In the genomic region with DNA sequence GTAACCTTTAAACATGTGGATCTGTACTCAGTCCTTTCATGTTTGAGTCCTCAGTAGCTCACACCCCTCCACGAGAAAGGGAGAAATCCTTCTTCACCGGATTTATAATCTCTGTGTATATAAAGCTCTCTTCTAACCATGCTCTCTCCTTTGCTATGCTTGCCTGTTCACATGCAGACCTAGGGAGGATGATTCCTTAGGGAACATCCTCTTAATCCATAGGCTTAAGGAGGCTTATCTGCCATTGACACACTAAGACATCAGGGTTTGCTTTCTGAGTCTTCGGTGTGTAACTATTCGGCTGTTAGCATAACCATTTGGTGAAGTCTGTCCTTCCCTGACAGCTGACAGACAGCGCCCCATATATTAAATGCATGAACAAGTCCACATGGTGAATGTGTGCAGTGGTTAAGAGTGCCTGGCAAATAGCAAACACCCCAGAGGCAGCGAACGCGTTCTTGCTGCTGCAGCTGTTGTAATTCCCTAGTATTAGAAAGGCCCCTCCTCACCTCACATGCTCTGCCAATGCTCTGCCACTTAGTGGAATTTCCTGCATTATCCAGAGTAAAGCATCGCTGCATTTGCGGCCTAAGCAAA, we compare ENCODE assay signal across 21 mouse cellular contexts.
DNase-seq lines count a peak whose midpoint lies in the region; ATAC-seq and TF ChIP-seq lines count a peak whose summit lies in the region.
"Had no signal": no experiment of that assay in that cellular context is flagged by ENCODE, and none has a peak within 500 bp of the region (broad histone marks: within the 10 kb centered on the region; RNA-seq: fewer than 3 reads in every experiment).

No protein-coding gene starts in this region.

- no peaks in the 10 kb centered on the region for H3K36me3 ChIP-seq in midbrain, embryonic 12.5 days
- no peaks in the 10 kb centered on the region for H3K36me3 ChIP-seq in midbrain, embryonic 11.5 days (ENCODE audit: control insufficient read depth, insufficient read depth, low read length)
- no peaks in the 10 kb centered on the region for H3K36me3 ChIP-seq in embryonic facial prominence, embryonic 15.5 days
- H3K36me3 ChIP-seq in limb, embryonic 14.5 days (ENCODE audit: control insufficient read depth, insufficient read depth, low read length) = no peaks in the 10 kb centered on the region
- H3K36me3 ChIP-seq: heart, embryonic 10.5 days; hindbrain, embryonic 12.5 days had no signal

- 55% methylated on average over 10 of the region's 10 CpGs for WGBS in midbrain, embryonic 12.5 days
- WGBS in midbrain, embryonic 11.5 days = 56% methylated on average over 10 of the region's 10 CpGs
- 45% methylated on average over 10 of the region's 10 CpGs for WGBS in embryonic facial prominence, embryonic 15.5 days
- WGBS in limb, embryonic 14.5 days = 48% methylated on average over 10 of the region's 10 CpGs

- DNase-seq in midbrain, embryonic 11.5 days (ENCODE audit: low spot score, missing footprints) = no peak
- no peak for DNase-seq in limb, embryonic 14.5 days (ENCODE audit: low spot score)
- peak; percentile 63 for DNase-seq in retina, postnatal 1 day
- DNase-seq in adipocyte (ENCODE audit: low spot score) = no peak
- DNase-seq in ovary, postnatal 36 days (ENCODE audit: low spot score) = no peak
- DNase-seq: adrenal gland, adult 8-10 months; cerebellum, adult 11-12 months; cerebellum, adult 9-10 months; cerebellum, postnatal 25 days; forebrain, postnatal 0 days; gastrocnemius, postnatal 25 days; heart, adult 18-20 months; heart, postnatal 10 days; heart, postnatal 4 days had no signal

- H3K27me3 ChIP-seq in midbrain, embryonic 12.5 days = no peaks in the 10 kb centered on the region; the same call in 1 of the 2 replicates
- H3K27me3 ChIP-seq in midbrain, embryonic 11.5 days (ENCODE audit: control insufficient read depth, insufficient read depth, low read length) = no peaks in the 10 kb centered on the region
- H3K27me3 ChIP-seq in embryonic facial prominence, embryonic 15.5 days = no peaks in the 10 kb centered on the region
- H3K27me3 ChIP-seq in limb, embryonic 14.5 days (ENCODE audit: control insufficient read depth, insufficient read depth, low read length) = no peaks in the 10 kb centered on the region
- H3K27me3 ChIP-seq: forebrain, embryonic 13.5 days; hindbrain, embryonic 12.5 days had no signal

- H3K4me2 ChIP-seq in midbrain, embryonic 12.5 days (replicated peaks) = no peak overlapping the region
- no peak overlapping the region for H3K4me2 ChIP-seq in midbrain, embryonic 11.5 days
- no peak overlapping the region for H3K4me2 ChIP-seq in embryonic facial prominence, embryonic 15.5 days (replicated peaks)
- H3K4me2 ChIP-seq in limb, embryonic 14.5 days (replicated peaks; ENCODE audit: low read depth, low read length, severe bottlenecking) = no peak overlapping the region
- H3K4me2 ChIP-seq: forebrain, embryonic 13.5 days; hindbrain, embryonic 12.5 days had no signal

- peaks cover 4% of the 10 kb centered on the region; the same call in 1 of the 2 replicates for H3K4me1 ChIP-seq in midbrain, embryonic 12.5 days
- no peaks in the 10 kb centered on the region for H3K4me1 ChIP-seq in midbrain, embryonic 11.5 days (ENCODE audit: control insufficient read depth, insufficient read depth, low read length)
- H3K4me1 ChIP-seq in embryonic facial prominence, embryonic 15.5 days = peaks cover 5% of the 10 kb centered on the region; the same call in 1 of the 2 replicates
- peaks cover 8% of the 10 kb centered on the region; the same call in 1 of the 2 replicates for H3K4me1 ChIP-seq in limb, embryonic 14.5 days (ENCODE audit: control insufficient read depth, insufficient read depth, low read length)
- H3K4me1 ChIP-seq: forebrain, embryonic 13.5 days; heart, embryonic 10.5 days had no signal

- H3K9ac ChIP-seq in midbrain, embryonic 12.5 days (replicated peaks) = no peak overlapping the region
- no peak overlapping the region for H3K9ac ChIP-seq in midbrain, embryonic 11.5 days (ENCODE audit: low read length)
- no peak overlapping the region for H3K9ac ChIP-seq in embryonic facial prominence, embryonic 15.5 days
- H3K9ac ChIP-seq in limb, embryonic 14.5 days (ENCODE audit: low read depth, low read length, severe bottlenecking) = no peak overlapping the region
- H3K9ac ChIP-seq: forebrain, embryonic 13.5 days; forebrain, postnatal 0 days; hindbrain, embryonic 12.5 days had no signal

- no peaks in the 10 kb centered on the region for H3K9me3 ChIP-seq in midbrain, embryonic 12.5 days
- no peaks in the 10 kb centered on the region for H3K9me3 ChIP-seq in midbrain, embryonic 11.5 days (ENCODE audit: control insufficient read depth, low read length)
- no peaks in the 10 kb centered on the region for H3K9me3 ChIP-seq in embryonic facial prominence, embryonic 15.5 days (replicated peaks)
- H3K9me3 ChIP-seq in limb, embryonic 14.5 days (ENCODE audit: control insufficient read depth, low read length) = no peaks in the 10 kb centered on the region
- H3K9me3 ChIP-seq: forebrain, embryonic 13.5 days; heart, embryonic 10.5 days; hindbrain, embryonic 12.5 days had no signal

- no peak overlapping the region for H3K4me3 ChIP-seq in midbrain, embryonic 12.5 days
- no peak overlapping the region for H3K4me3 ChIP-seq in midbrain, embryonic 11.5 days (ENCODE audit: low read depth, low read length)
- no peak overlapping the region for H3K4me3 ChIP-seq in embryonic facial prominence, embryonic 15.5 days (replicated peaks)
- no peak overlapping the region for H3K4me3 ChIP-seq in limb, embryonic 14.5 days (replicated peaks; ENCODE audit: low read length)
- H3K4me3 ChIP-seq: forebrain, embryonic 13.5 days; heart, embryonic 10.5 days; hindbrain, embryonic 12.5 days had no signal

- peak; percentile 41; the same call in 1 of the 2 replicates for ATAC-seq in midbrain, embryonic 12.5 days (ENCODE audit: low FRiP score, low read depth)
- ATAC-seq in midbrain, embryonic 11.5 days (ENCODE audit: low FRiP score) = no peak; the same call in 1 of the 2 replicates
- peak; percentile 15; the same call in 1 of the 2 replicates for ATAC-seq in embryonic facial prominence, embryonic 15.5 days (ENCODE audit: insufficient number of reproducible peaks, low FRiP score, low TSS enrichment, low read depth)
- ATAC-seq in limb, embryonic 14.5 days (ENCODE audit: low FRiP score, low read depth) = peak; percentile 62; the same call in 1 of the 2 replicates
- ATAC-seq: forebrain, embryonic 13.5 days; forebrain, postnatal 0 days; hindbrain, embryonic 16.5 days; inflammation-experienced regulatory T-cells, adult 6 months had no signal

- TF ChIP-seq POLR2A in limb, embryonic 14.5 days (IDR thresholded peaks at IDR 0.05; ENCODE audit: borderline replicate concordance, extremely low read depth, insufficient read depth, insufficient read length) = no peak

- H3K27ac ChIP-seq in midbrain, embryonic 12.5 days (replicated peaks) = no peak overlapping the region
- H3K27ac ChIP-seq in midbrain, embryonic 11.5 days (ENCODE audit: low read depth, low read length) = no peak overlapping the region
- no peak overlapping the region for H3K27ac ChIP-seq in embryonic facial prominence, embryonic 15.5 days (replicated peaks)
- H3K27ac ChIP-seq in limb, embryonic 14.5 days (replicated peaks; ENCODE audit: low read depth, low read length) = no peak overlapping the region
- H3K27ac ChIP-seq: forebrain, embryonic 13.5 days; heart, embryonic 10.5 days; hindbrain, embryonic 12.5 days had no signal
